ENCODE assay signal across 15 mouse cellular contexts in genomic region chr15:9080206-9080605, GRCm38 (mm10). TPM values are rescaled to one million over a fixed set of nuclear protein-coding genes. Genes with fewer than 3 reads are reported as not detected.
DNase-seq lines count a peak whose midpoint lies in the region; ATAC-seq and TF ChIP-seq lines count a peak whose summit lies in the region.
"Had no signal": no experiment of that assay in that cellular context is flagged by ENCODE, and none has a peak within 500 bp of the region (broad histone marks: within the 10 kb centered on the region; RNA-seq: fewer than 3 reads in every experiment).

No protein-coding gene starts in this region.

- H3K27me3 ChIP-seq in heart, embryonic 14.5 days (ENCODE audit: control insufficient read depth, insufficient read depth, low read length), result no peaks in the 10 kb centered on the region
- no peaks in the 10 kb centered on the region for H3K27me3 ChIP-seq in lung, postnatal 0 days (replicated peaks; ENCODE audit: insufficient read depth, low read length)
- H3K27me3 ChIP-seq in liver, embryonic 15.5 days, result no peaks in the 10 kb centered on the region
- H3K27me3 ChIP-seq: forebrain, embryonic 12.5 days; midbrain, embryonic 15.5 days; neural tube, embryonic 12.5 days had no signal

- peak; percentile 40 for TF ChIP-seq EP300 in lung, postnatal 0 days (IDR thresholded peaks at IDR 0.05)

- ATAC-seq in heart, embryonic 14.5 days (ENCODE audit: insufficient number of reproducible peaks, insufficient read depth, low FRiP score, low read depth), result no peak
- peak; percentile 22; the same call in 1 of the 2 replicates for ATAC-seq in lung, postnatal 0 days
- peak; percentile 11 for ATAC-seq in liver, embryonic 15.5 days (ENCODE audit: insufficient read depth)
- ATAC-seq: midbrain, embryonic 15.5 days had no signal

- H3K4me3 ChIP-seq in heart, embryonic 14.5 days (ENCODE audit: control insufficient read depth in 1 of 2, insufficient read depth in 1 of 2, low read depth in 1 of 2, low read length in 2 of 2), result no peak overlapping the region
- H3K4me3 ChIP-seq in lung, postnatal 0 days (ENCODE audit: low read depth, low read length), result no peak overlapping the region
- H3K4me3 ChIP-seq in liver, embryonic 15.5 days (replicated peaks), result peak overlapping the region; percentile 37
- H3K4me3 ChIP-seq: embryonic facial prominence, embryonic 10.5 days; forebrain, embryonic 12.5 days; midbrain, embryonic 15.5 days; neural tube, embryonic 12.5 days had no signal

- peaks cover 38 to 64% of the 10 kb centered on the region in 2 experiments for H3K4me1 ChIP-seq in heart, embryonic 14.5 days (ENCODE audit: control insufficient read depth in 2 of 2, insufficient read depth in 2 of 2, low read length in 2 of 2)
- H3K4me1 ChIP-seq in lung, postnatal 0 days (ENCODE audit: insufficient read depth, low read depth, low read length), result peaks cover 19% of the 10 kb centered on the region
- H3K4me1 ChIP-seq in liver, embryonic 15.5 days (replicated peaks), result peaks cover 81% of the 10 kb centered on the region
- H3K4me1 ChIP-seq: neural tube, embryonic 12.5 days had no signal

- H3K9me3 ChIP-seq in heart, embryonic 14.5 days (ENCODE audit: control insufficient read depth, low read length), result no peaks in the 10 kb centered on the region
- no peaks in the 10 kb centered on the region for H3K9me3 ChIP-seq in lung, postnatal 0 days (ENCODE audit: low read length)
- no peaks in the 10 kb centered on the region for H3K9me3 ChIP-seq in liver, embryonic 15.5 days (replicated peaks)
- H3K9me3 ChIP-seq: embryonic facial prominence, embryonic 10.5 days; forebrain, embryonic 12.5 days; midbrain, embryonic 15.5 days; neural tube, embryonic 12.5 days had no signal

- no peak for TF ChIP-seq CTCF in lung, postnatal 0 days (IDR thresholded peaks at IDR 0.05)

- intact Hi-C loops in heart, postnatal 25 days (cut with DNase I), result no loop called here

- H3K36me3 ChIP-seq in heart, embryonic 14.5 days (ENCODE audit: control insufficient read depth, insufficient read depth, low read length), result peaks cover 11% of the 10 kb centered on the region
- no peaks in the 10 kb centered on the region for H3K36me3 ChIP-seq in lung, postnatal 0 days (ENCODE audit: insufficient read depth, low read length)
- H3K36me3 ChIP-seq in liver, embryonic 15.5 days (replicated peaks), result peaks cover 48% of the 10 kb centered on the region
- H3K36me3 ChIP-seq: forebrain, embryonic 12.5 days; midbrain, embryonic 15.5 days; neural tube, embryonic 12.5 days had no signal

- 22% methylated on average over 4 of the region's 4 CpGs for WGBS in heart, embryonic 14.5 days
- WGBS in lung, postnatal 0 days, result 35% methylated on average over 4 of the region's 4 CpGs
- WGBS in liver, embryonic 15.5 days (ENCODE audit: insufficient replicate concordance), result 7% methylated on average over 4 of the region's 4 CpGs

- H3K4me2 ChIP-seq in heart, embryonic 14.5 days (ENCODE audit: low read length), result peak overlapping the region; percentile 7; the same call in 1 of the 2 replicates
- 0 out of 2 replicates have a peak overlapping the region, but pooled peaks have one; percentile 11 for H3K4me2 ChIP-seq in lung, postnatal 0 days (replicated peaks; ENCODE audit: low read depth, low read length)
- peak overlapping the region; percentile 71 for H3K4me2 ChIP-seq in liver, embryonic 15.5 days
- H3K4me2 ChIP-seq: forebrain, embryonic 12.5 days; midbrain, embryonic 15.5 days; neural tube, embryonic 12.5 days had no signal

- H3K27ac ChIP-seq in heart, embryonic 14.5 days (replicated peaks in 1 of 2; ENCODE audit: control insufficient read depth in 1 of 2, insufficient read depth in 1 of 2, low read depth in 2 of 2, low read length in 2 of 2), result peak overlapping the region; percentile 14 to 69; a peak in 3 of 4 replicates
- H3K27ac ChIP-seq in lung, postnatal 0 days (ENCODE audit: low read length), result peak overlapping the region; percentile 2; the same call in 1 of the 2 replicates
- peak overlapping the region; percentile 98 for H3K27ac ChIP-seq in liver, embryonic 15.5 days (replicated peaks)
- H3K27ac ChIP-seq: embryonic facial prominence, embryonic 10.5 days; forebrain, embryonic 12.5 days; midbrain, embryonic 15.5 days; neural tube, embryonic 12.5 days had no signal

- H3K9ac ChIP-seq in heart, embryonic 14.5 days (ENCODE audit: low read length), result no peak overlapping the region
- H3K9ac ChIP-seq in lung, postnatal 0 days (replicated peaks; ENCODE audit: low read depth), result no peak overlapping the region
- peak overlapping the region; percentile 37; the same call in 1 of the 2 replicates for H3K9ac ChIP-seq in liver, embryonic 15.5 days
- H3K9ac ChIP-seq: forebrain, embryonic 12.5 days; midbrain, embryonic 15.5 days; neural tube, embryonic 12.5 days had no signal

- DNase-seq in heart, postnatal 25 days (ENCODE audit: low spot score), result no peak
- peak; percentile 45 for DNase-seq in lung, postnatal 0 days (ENCODE audit: low spot score)
- no peak for DNase-seq in lung, adult 18-20 months
- DNase-seq in ovary, adult 18-20 months (ENCODE audit: low spot score), result no peak
- DNase-seq in embryo, embryonic 10 days (ENCODE audit: low spot score), result no peak
- DNase-seq in thymus, postnatal 10 days (ENCODE audit: low spot score in 2 of 2), result no peak
- DNase-seq: cerebellum, adult 9-11 months; lung, adult 2 months; thymus, postnatal 14 days had no signal

RNA-seq across cellular contexts. Expression of gene Nadk2, which starts 9.1 kb away (rescaled TPM):
- 60.8 and 61.2 TPM in 2 replicates for polyA plus RNA-seq in heart, embryonic 14.5 days (2014; fragmentation: Nextera tagmentation; extraction: Ambion mirVana)
- 10 to 100 TPM; 53.9 to 54.1 TPM for total RNA-seq in heart, postnatal 25 days (2021)
- polyA plus RNA-seq in lung, postnatal 0 days (2015; fragmentation: Nextera tagmentation; extraction: Ambion mirVana), result 20.0 and 21.9 TPM in 2 replicates
- polyA plus RNA-seq in liver, embryonic 15.5 days (2015; fragmentation: Nextera tagmentation; extraction: Ambion mirVana), result 97.8 and 101 TPM in 2 replicates

Comparison
In these comparisons a context has a peak if more than half of its experiments do, and no peak if none do; other contexts are left out.
1. H3K27ac ChIP-seq: peak in every context shown above with its lines; median percentile 98 in liver, embryonic 15.5 days; 42 in heart, embryonic 14.5 days; 2 in lung, postnatal 0 days.
2. H3K4me2 ChIP-seq: peak in every context shown above with its lines; median percentile 71 in liver, embryonic 15.5 days; 11 in lung, postnatal 0 days; 7 in heart, embryonic 14.5 days.